Mouse (Mus musculus): Measurements from ENCODE around the gene Mink1. TPM values are rescaled to one million over a fixed set of nuclear protein-coding genes. Genes with fewer than 3 reads are reported as not detected.

Gene Mink1
- polyA plus RNA-seq, 1 experiment from 2014 or later: 15.3 TPM

GRCm38 (mm10) chr11:70605024-70605566 lies 42.4 kb downstream of the Mink1 start:
- Histone ChIP-seq H3K4me2 (no peak overlapping the region), H3K36me3 (replicated peaks) (peaks cover 77% of the 10 kb centered on the region), H3K4me1 (no peaks in the 10 kb centered on the region), H3K9ac (no peak overlapping the region), H3K27me3 (no peaks in the 10 kb centered on the region), H3K27ac (no peak overlapping the region), H3K9me3 (no peaks in the 10 kb centered on the region), H3K4me3 (replicated peaks) (no peak overlapping the region)
- WGBS: 61% methylated on average over 14 of the region's 14 CpGs
- no peak for ATAC-seq (ENCODE audit: low FRiP score)

- no peak overlapping the region for H3K27ac ChIP-seq
- H3K36me3 ChIP-seq (replicated peaks): peaks cover 88% of the 10 kb centered on the region
- no peak for ATAC-seq (ENCODE audit: low FRiP score)
- 81% methylated on average over 12 of the region's 12 CpGs for WGBS
- no peak overlapping the region for H3K4me2 ChIP-seq
- H3K4me1 ChIP-seq: no peaks in the 10 kb centered on the region
- H3K9ac ChIP-seq: no peak overlapping the region
- H3K27me3 ChIP-seq: no peaks in the 10 kb centered on the region
- no peak overlapping the region for H3K4me3 ChIP-seq (replicated peaks)
- no peaks in the 10 kb centered on the region for H3K9me3 ChIP-seq
These were observed 44.0 kb downstream of the Mink1 start for GRCm38 (mm10) chr11:70606717-70607116.

GRCm38 (mm10) chr11:70607611-70608010 lies 44.9 kb downstream of the Mink1 start:
- no peaks in the 10 kb centered on the region for H3K27me3 ChIP-seq
- no peak overlapping the region for H3K4me3 ChIP-seq (replicated peaks)
- ATAC-seq (ENCODE audit: low FRiP score): no peak
- H3K36me3 ChIP-seq (replicated peaks): peaks cover 88% of the 10 kb centered on the region
- WGBS: 90% methylated on average over 9 of the region's 9 CpGs
- no peak overlapping the region for H3K27ac ChIP-seq
- no peak overlapping the region for H3K4me2 ChIP-seq
- H3K9ac ChIP-seq: no peak overlapping the region
- no peaks in the 10 kb centered on the region for H3K9me3 ChIP-seq
- H3K4me1 ChIP-seq: no peaks in the 10 kb centered on the region

- Histone ChIP-seq H3K36me3 (replicated peaks) (peaks cover 92% of the 10 kb centered on the region), H3K27me3 (no peaks in the 10 kb centered on the region), H3K9ac (no peak overlapping the region), H3K27ac (no peak overlapping the region), H3K4me2 (no peak overlapping the region), H3K4me1 (no peaks in the 10 kb centered on the region), H3K9me3 (no peaks in the 10 kb centered on the region), H3K4me3 (replicated peaks) (no peak overlapping the region)
- WGBS: 92% methylated on average over 26 of the region's 26 CpGs
- no peak for ATAC-seq (ENCODE audit: low FRiP score)
These were observed 45.8 kb downstream of the Mink1 start for GRCm38 (mm10) chr11:70608381-70609066.

GRCm38 (mm10) chr11:70610752-70611151 lies 48.1 kb downstream of the Mink1 start:
- Histone ChIP-seq H3K9ac (no peak overlapping the region), H3K4me2 (no peak overlapping the region), H3K4me1 (peaks cover 12% of the 10 kb centered on the region), H3K27ac (no peak overlapping the region), H3K9me3 (no peaks in the 10 kb centered on the region), H3K36me3 (replicated peaks) (peaks cover 78% of the 10 kb centered on the region), H3K4me3 (replicated peaks) (no peak overlapping the region), H3K27me3 (peaks cover 11% of the 10 kb centered on the region; the same call in 1 of the 2 replicates)
- ATAC-seq (ENCODE audit: low FRiP score): no peak
- WGBS: 81% methylated on average over 4 of the region's 4 CpGs

GRCm38 (mm10) chr11:70612505-70612904 lies 49.8 kb downstream of the Mink1 start:
- Histone ChIP-seq H3K27me3 (peaks cover 23% of the 10 kb centered on the region), H3K9me3 (no peaks in the 10 kb centered on the region), H3K4me3 (replicated peaks) (no peak overlapping the region), H3K4me1 (peaks cover 12% of the 10 kb centered on the region), H3K27ac (no peak overlapping the region), H3K4me2 (no peak overlapping the region), H3K9ac (no peak overlapping the region), H3K36me3 (replicated peaks) (peaks cover 61% of the 10 kb centered on the region)
- WGBS: 79% methylated on average over 7 of the region's 7 CpGs
- no peak for ATAC-seq (ENCODE audit: low FRiP score)

GRCm38 (mm10) chr11:70615074-70615473 lies 52.4 kb downstream of the Mink1 start:
- peak overlapping the region; percentile 46 for H3K9ac ChIP-seq
- no peak overlapping the region for H3K27ac ChIP-seq
- WGBS: under 1% methylated on average over 17 of the region's 17 CpGs
- H3K4me2 ChIP-seq: peak overlapping the region; percentile 57
- H3K4me3 ChIP-seq (replicated peaks): peak overlapping the region; percentile 27
- H3K36me3 ChIP-seq (replicated peaks): peaks cover 35% of the 10 kb centered on the region
- ATAC-seq (ENCODE audit: low FRiP score): peak; percentile 36; the same call in 1 of the 2 replicates
- H3K9me3 ChIP-seq: 0 out of 2 replicates have a peak, but pooled peaks cover 2% of the 10 kb centered on the region
- H3K4me1 ChIP-seq: peaks cover 12% of the 10 kb centered on the region
- H3K27me3 ChIP-seq: peaks cover 23% of the 10 kb centered on the region

- Histone ChIP-seq H3K36me3 (replicated peaks) (peaks cover 30% of the 10 kb centered on the region), H3K27ac (no peak within 1 kb of the TSS), H3K9ac (peak within 1 kb of the TSS; percentile 46), H3K4me1 (peaks cover 12% of the 10 kb centered on the region), H3K4me3 (replicated peaks) (peak within 1 kb of the TSS; percentile 27), H3K27me3 (peaks cover 23% of the 10 kb centered on the region), H3K4me2 (peak within 1 kb of the TSS; percentile 57), H3K9me3 (0 out of 2 replicates have a peak, but pooled peaks cover 2% of the 10 kb centered on the region)
- whole genome bisulfite sequencing: 14% methylated on average over 21 of the region's 21 CpGs
- no peak for ATAC-seq (ENCODE audit: low FRiP score)
These were observed 52.9 kb downstream of the Mink1 start, which contains the start of gene 4930544D05Rik for GRCm38 (mm10) chr11:70615516-70616093. TSS of gene 4930544D05Rik (plus strand) at chr11:70615848.

- Histone ChIP-seq H3K27me3 (peaks cover 23% of the 10 kb centered on the region), H3K4me2 (no peak within 1 kb of the TSS), H3K4me3 (replicated peaks) (no peak within 1 kb of the TSS), H3K27ac (no peak within 1 kb of the TSS), H3K9ac (no peak within 1 kb of the TSS), H3K36me3 (replicated peaks) (no peaks in the 10 kb centered on the region), H3K4me1 (peaks cover 12% of the 10 kb centered on the region), H3K9me3 (0 out of 2 replicates have a peak, but pooled peaks cover 2% of the 10 kb centered on the region)
- WGBS: 55% methylated on average over 1 of the region's 1 CpGs
- ATAC-seq (ENCODE audit: low FRiP score): no peak
These were observed 56.4 kb downstream of the Mink1 start, which contains the start of gene Chrne for GRCm38 (mm10) chr11:70619101-70619500. TSS of gene Chrne (minus strand) at chr11:70619216.

- ATAC-seq (ENCODE audit: low FRiP score): no peak
- Histone ChIP-seq H3K27ac (no peak overlapping the region), H3K9me3 (0 out of 2 replicates have a peak, but pooled peaks cover 2% of the 10 kb centered on the region), H3K4me1 (no peaks in the 10 kb centered on the region), H3K4me2 (no peak overlapping the region), H3K27me3 (no peaks in the 10 kb centered on the region; the same call in 1 of the 2 replicates), H3K36me3 (replicated peaks) (no peaks in the 10 kb centered on the region), H3K9ac (no peak overlapping the region), H3K4me3 (replicated peaks) (no peak overlapping the region)
- 52% methylated on average over 7 of the region's 7 CpGs for WGBS
These were observed 59.5 kb downstream of the Mink1 start for GRCm38 (mm10) chr11:70621972-70622814.

- Histone ChIP-seq H3K4me3 (replicated peaks) (no peak overlapping the region), H3K36me3 (replicated peaks) (no peaks in the 10 kb centered on the region), H3K9me3 (0 out of 2 replicates have a peak, but pooled peaks cover 2% of the 10 kb centered on the region), H3K27me3 (no peaks in the 10 kb centered on the region; the same call in 1 of the 2 replicates), H3K4me1 (no peaks in the 10 kb centered on the region), H3K9ac (no peak overlapping the region), H3K4me2 (no peak overlapping the region), H3K27ac (no peak overlapping the region)
- ATAC-seq (ENCODE audit: low FRiP score): no peak
- WGBS: 88% methylated on average over 10 of the region's 10 CpGs
These were observed 60.5 kb downstream of the Mink1 start for GRCm38 (mm10) chr11:70623053-70623742.

All from forebrain, embryonic 12.5 days (tissue).